Mouse (Mus musculus) CH12.LX (cell line): Measurements from ENCODE around the gene Fam107b.

Experiments used
- BHLHE40 ChIP-seq: IDR thresholded peaks from 2 replicates; pipeline ENCODE4 v1.6.1; 2011; ENCODE audit warnings: mild to moderate bottlenecking, low read depth, low read length, improper control_type of control experiment
- CTCF ChIP-seq, 2 experiments: IDR thresholded peaks in 1 of 2; conservative IDR thresholded peaks in 1 of 2; 2 replicates each; pipeline ENCODE4 v1.5.1; 2011 to 2012; ENCODE audit warnings: low read depth in 2 of 2, low read length in 2 of 2, improper control_type of control experiment in 1 of 2, inconsistent platforms in 1 of 2, mild to moderate bottlenecking in 1 of 2, moderate library complexity in 1 of 2
- ELF1 ChIP-seq: IDR thresholded peaks from 2 replicates; pipeline ENCODE4 v1.6.1; 2014; ENCODE audit warnings: low read depth, mild to moderate bottlenecking, inconsistent platforms, low read length, improper control_type of control experiment
- EP300 ChIP-seq: IDR thresholded peaks from 2 replicates; pipeline ENCODE4 v1.6.1; 2011; ENCODE audit warnings: low read length, improper control_type of control experiment
- GABPA ChIP-seq: IDR thresholded peaks from 2 replicates; pipeline ENCODE4 v1.6.1; 2012; ENCODE audit warnings: low read depth, low read length, improper control_type of control experiment, inconsistent platforms; ENCODE audit not compliant: insufficient replicate concordance
- MAZ ChIP-seq: IDR thresholded peaks from 2 replicates; pipeline ENCODE4 v1.6.1; 2012; ENCODE audit warnings: low read depth, mild to moderate bottlenecking, inconsistent platforms, low read length, improper control_type of control experiment, moderate library complexity
- POLR2A ChIP-seq: IDR thresholded peaks from 2 replicates; pipeline ENCODE4 v1.6.1; 2011; ENCODE audit warnings: low read depth, mild to moderate bottlenecking, improper control_type of control experiment, low read length
- RAD21 ChIP-seq: IDR thresholded peaks from 2 replicates; pipeline ENCODE4 v1.6.1; 2011; ENCODE audit warnings: low read depth, mild to moderate bottlenecking, low read length, improper control_type of control experiment, moderate library complexity
- ZC3H11A ChIP-seq: IDR thresholded peaks from 2 replicates; pipeline ENCODE4 v1.6.1; 2012; ENCODE audit warnings: low read depth, mild to moderate bottlenecking, inconsistent platforms, low read length, improper control_type of control experiment
- ZKSCAN1 ChIP-seq: IDR thresholded peaks from 2 replicates; pipeline ENCODE4 v1.6.1; 2012; ENCODE audit warnings: low read depth, inconsistent platforms, low read length, improper control_type of control experiment, borderline replicate concordance

DNA sequence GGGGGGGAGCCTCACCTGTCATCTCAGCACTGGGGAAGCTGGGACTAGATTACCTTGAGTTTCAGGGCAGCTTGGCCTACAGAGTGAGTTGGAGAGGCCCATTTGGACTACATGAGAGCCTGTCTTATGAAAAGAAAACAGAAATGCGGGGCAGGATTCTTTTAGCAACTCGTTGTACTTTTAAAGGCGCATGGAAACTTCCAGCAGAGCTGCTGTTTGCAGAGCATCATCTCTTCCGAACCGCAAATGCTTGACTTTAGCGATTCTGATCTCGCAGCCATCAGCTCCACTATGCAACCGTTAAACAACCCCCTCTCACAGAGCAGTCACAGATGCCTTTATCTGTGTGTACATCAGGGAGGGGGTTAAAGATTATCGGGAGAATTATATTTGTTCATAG lies 179.8 kb downstream of the Fam107b start:
- TF ChIP-seq POLR2A (no peak), GABPA (no peak), ZKSCAN1 (no peak), EP300 (no peak), ELF1 (no peak), CTCF (conservative IDR thresholded peaks at IDR 0.05 in 1 of 2, IDR thresholded peaks at IDR 0.05 in 1 of 2; ENCODE audit: low read depth in 2 of 2, low read length in 2 of 2) (no peak), BHLHE40 (no peak), RAD21 (no peak), MAZ (no peak), ZC3H11A (no peak)
